Mouse (Mus musculus) limb, embryonic 14.5 days (tissue): Measurements from ENCODE around the gene Ttc28. TPM values are rescaled to one million over a fixed set of nuclear protein-coding genes. Genes with fewer than 3 reads are reported as not detected.
"Not testable (repeated sequence)": the region's sequence is repeated elsewhere in the genome, so short reads cannot be mapped to it uniquely, and the experiment has no call there.

Experiments
- ATAC-seq: fragments of 200-750 bp; cut with Nextera tagmentation; 2 replicates; pipeline ENCODE4 v1.8.0; 2017; ENCODE audit warnings: low read depth, moderate number of reproducible peaks, moderate TSS enrichment; ENCODE audit not compliant: low FRiP score
- DNase-seq: peaks from one replicate; pipeline ENCODE4 v3.0.0-alpha.2; 2015; ENCODE audit warnings: low spot score
- H3K27ac ChIP-seq: fragments of 300-500 bp; sonication (generic); replicated peaks from 2 replicates; pipeline ENCODE4 v1.5.1; 2014; ENCODE audit warnings: low read depth, mild to moderate bottlenecking, low read length, moderate library complexity, mixed read lengths
- H3K27me3 ChIP-seq: fragments of 300-500 bp; sonication (generic); 2 replicates; pipeline ENCODE4 v1.6.1; 2014; ENCODE audit warnings: low read length, mixed read lengths; ENCODE audit not compliant: control insufficient read depth, insufficient read depth
- H3K36me3 ChIP-seq: fragments of 300-500 bp; sonication (generic); 2 replicates; pipeline ENCODE4 v1.6.1; 2014; ENCODE audit warnings: mild to moderate bottlenecking, low read length, moderate library complexity, mixed read lengths; ENCODE audit not compliant: control insufficient read depth, insufficient read depth
- H3K4me1 ChIP-seq: fragments of 300-500 bp; sonication (generic); 2 replicates; pipeline ENCODE4 v1.6.1; 2014; ENCODE audit warnings: antibody characterized with exemption, low read length, mixed read lengths; ENCODE audit not compliant: control insufficient read depth, insufficient read depth
- H3K4me2 ChIP-seq: fragments of 300-500 bp; sonication (generic); replicated peaks from 2 replicates; pipeline ENCODE4 v1.6.1; 2014; ENCODE audit warnings: low read depth, mild to moderate bottlenecking, low read length, moderate library complexity; ENCODE audit not compliant: severe bottlenecking
- H3K4me3 ChIP-seq: fragments of 300-500 bp; sonication (generic); replicated peaks from 2 replicates; pipeline ENCODE4 v1.5.1; 2014; ENCODE audit warnings: low read length
- H3K9ac ChIP-seq: fragments of 300-500 bp; sonication (generic); 2 replicates; pipeline ENCODE4 v1.6.1; 2014; ENCODE audit warnings: mild to moderate bottlenecking, low read depth, low read length, moderate library complexity; ENCODE audit not compliant: severe bottlenecking
- H3K9me3 ChIP-seq: fragments of 300-500 bp; sonication (generic); 2 replicates; pipeline ENCODE4 v1.6.1; 2016; ENCODE audit warnings: low read length; ENCODE audit not compliant: control insufficient read depth
- POLR2A ChIP-seq: fragments of 200-500 bp; IDR thresholded peaks from 2 replicates; pipeline ENCODE4 v1.8.0; 2012; ENCODE audit warnings: inconsistent platforms, mild to moderate bottlenecking, moderate library complexity, borderline replicate concordance; ENCODE audit not compliant: insufficient read depth, insufficient read length; ENCODE audit errors: extremely low read depth
- WGBS: fragments of 180-500 bp; shearing (Covaris S2); extraction: QIAGEN DNeasy Blood & Tissue Kit; methylation state at CpG from one replicate; pipeline ENCODE4 v1.1.7; 2014; 5-methylcytosine and 5-hydroxymethylcytosine counted together
- polyA plus RNA-seq, 2 experiments: library from polyadenylated mRNA; depleted of rRNA in 1 of 2; stranded (reverse) in 1 of 2; unstranded in 1 of 2; fragments of >200 nt; fragmentation: Nextera tagmentation in 1 of 2; extraction: Ambion mirVana in 1 of 2; gene quantifications; 2 replicates each; pipeline versions ENCODE4 v1.2.1 to v1.2.3; 2012 to 2014

Gene Ttc28
- polyA plus RNA-seq (2012; rRNA removed) = 16.3 and 19.7 TPM in 2 replicates
- 19.9 and 25.9 TPM in 2 replicates for polyA plus RNA-seq (2014; fragmentation: Nextera tagmentation; extraction: Ambion mirVana)

- ATAC-seq = peak; percentile 91
- Histone ChIP-seq H3K9me3 (no peaks in the 10 kb centered on the region), H3K4me1 (peaks cover 14% of the 10 kb centered on the region), H3K36me3 (peaks cover 4% of the 10 kb centered on the region; the same call in 1 of the 2 replicates), H3K27ac (peak within 1 kb of the TSS; percentile 86), H3K9ac (peak within 1 kb of the TSS; percentile 92), H3K27me3 (no peaks in the 10 kb centered on the region), H3K4me2 (peak within 1 kb of the TSS; percentile 72), H3K4me3 (peak within 1 kb of the TSS; percentile 83)
- TF ChIP-seq POLR2A = peak; percentile 53; the same call in 1 of the 2 replicates
- DNase-seq = peak; percentile 88
- WGBS = 1% methylated on average over 32 of the region's 101 CpGs
Measured at GRCm38 (mm10) chr5:110879584-110880374, at the start of gene Ttc28. Gene Ttc28 (plus strand): TSS chr5:110879803.

- Histone ChIP-seq H3K9me3 (no peaks in the 10 kb centered on the region), H3K36me3 (peaks cover 5% of the 10 kb centered on the region), H3K4me3 (no peak overlapping the region), H3K4me1 (no peaks in the 10 kb centered on the region), H3K27ac (no peak overlapping the region), H3K9ac (no peak overlapping the region), H3K4me2 (no peak overlapping the region), H3K27me3 (no peaks in the 10 kb centered on the region)
- WGBS = 89% methylated on average over 5 of the region's 5 CpGs
- no peak for TF ChIP-seq POLR2A
- DNase-seq (no peak), ATAC-seq (no peak)
Measured at GRCm38 (mm10) chr5:110831036-110831720, 48.4 kb upstream of the Ttc28 start.

GRCm38 (mm10) chr5:110835959-110836358, 43.6 kb upstream of the Ttc28 start:
- peaks cover 5% of the 10 kb centered on the region for H3K36me3 ChIP-seq
- DNase-seq = no peak
- no peaks in the 10 kb centered on the region for H3K27me3 ChIP-seq
- ATAC-seq = no peak
- no peak overlapping the region for H3K4me3 ChIP-seq
- H3K4me2 ChIP-seq = no peak overlapping the region
- 26% methylated on average over 3 of the region's 3 CpGs for WGBS
- no peak for TF ChIP-seq POLR2A
- no peak overlapping the region for H3K9ac ChIP-seq
- H3K27ac ChIP-seq = no peak overlapping the region
- no peaks in the 10 kb centered on the region for H3K9me3 ChIP-seq
- H3K4me1 ChIP-seq = peaks cover 7% of the 10 kb centered on the region; the same call in 1 of the 2 replicates

GRCm38 (mm10) chr5:110838016-110838415, 41.6 kb upstream of the Ttc28 start:
- not testable (repeated sequence) for H3K4me1 ChIP-seq, H3K27ac ChIP-seq
- WGBS = 88% methylated on average over 5 of the region's 5 CpGs

GRCm38 (mm10) chr5:110839038-110839677, 40.4 kb upstream of the Ttc28 start:
- ATAC-seq (peak; percentile 47; the same call in 1 of the 2 replicates), DNase-seq (no peak)
- WGBS = 4% methylated on average over 28 of the region's 28 CpGs
- H3K9me3 ChIP-seq = no peaks in the 10 kb centered on the region
- no peak for TF ChIP-seq POLR2A
- H3K4me3 ChIP-seq = peak overlapping the region; percentile 70
- H3K4me1 ChIP-seq = peaks cover 7% of the 10 kb centered on the region; the same call in 1 of the 2 replicates
- peak overlapping the region; percentile 63 for H3K9ac ChIP-seq
- H3K36me3 ChIP-seq = peaks cover 9% of the 10 kb centered on the region; the same call in 1 of the 2 replicates
- H3K27ac ChIP-seq = peak overlapping the region; percentile 65
- H3K27me3 ChIP-seq = no peaks in the 10 kb centered on the region
- H3K4me2 ChIP-seq = peak overlapping the region; percentile 67

More at GRCm38 (mm10) chr5:110838016-110838415, 41.6 kb upstream of the Ttc28 start:
- not testable (repeated sequence) for H3K9ac ChIP-seq, DNase-seq, H3K9me3 ChIP-seq, ATAC-seq, H3K27me3 ChIP-seq, H3K4me3 ChIP-seq, H3K4me2 ChIP-seq
- peaks cover 12% of the 10 kb centered on the region for H3K36me3 ChIP-seq
